Comparison of ENCODE assay signal across 10 mouse cellular contexts in genomic region chr19:41816915-41817314, GRCm38 (mm10). TPM values are rescaled to one million over a fixed set of nuclear protein-coding genes. Genes with fewer than 3 reads are reported as not detected.
DNase-seq lines count a peak whose midpoint lies in the region; ATAC-seq and TF ChIP-seq lines count a peak whose summit lies in the region.
"Had no signal": no experiment of that assay in that cellular context is flagged by ENCODE, and none has a peak within 500 bp of the region (broad histone marks: within the 10 kb centered on the region; RNA-seq: fewer than 3 reads in every experiment).

No protein-coding gene starts in this region.

- WGBS in heart, embryonic 13.5 days, result 48% methylated on average over 5 of the region's 5 CpGs
- WGBS in midbrain, postnatal 0 days, result 60% methylated on average over 5 of the region's 5 CpGs
- WGBS in midbrain, embryonic 10.5 days, result 59% methylated on average over 5 of the region's 5 CpGs
- 44% methylated on average over 5 of the region's 5 CpGs for WGBS in limb, embryonic 13.5 days

- no peaks in the 10 kb centered on the region for H3K27me3 ChIP-seq in heart, embryonic 13.5 days (replicated peaks)
- no peaks in the 10 kb centered on the region for H3K27me3 ChIP-seq in midbrain, postnatal 0 days (ENCODE audit: insufficient read depth, low read length)
- no peaks in the 10 kb centered on the region for H3K27me3 ChIP-seq in midbrain, embryonic 10.5 days (ENCODE audit: low read depth, poor library complexity, severe bottlenecking)
- H3K27me3 ChIP-seq in limb, embryonic 13.5 days, result 0 out of 2 replicates have a peak, but pooled peaks cover 5% of the 10 kb centered on the region

- H3K27ac ChIP-seq in heart, embryonic 13.5 days (replicated peaks), result 0 out of 2 replicates have a peak overlapping the region, but pooled peaks have one; percentile 24
- 0 out of 2 replicates have a peak overlapping the region, but pooled peaks have one; percentile 6 for H3K27ac ChIP-seq in midbrain, postnatal 0 days (ENCODE audit: low read depth, low read length)
- H3K27ac ChIP-seq in midbrain, embryonic 10.5 days (replicated peaks), result no peak overlapping the region
- peak overlapping the region; percentile 33; the same call in 1 of the 2 replicates for H3K27ac ChIP-seq in limb, embryonic 13.5 days

- no peak for TF ChIP-seq CTCF in midbrain, postnatal 0 days (IDR thresholded peaks at IDR 0.05)

- no peaks in the 10 kb centered on the region for H3K36me3 ChIP-seq in heart, embryonic 13.5 days
- no peaks in the 10 kb centered on the region for H3K36me3 ChIP-seq in midbrain, postnatal 0 days (ENCODE audit: insufficient read depth, low read length)
- no peaks in the 10 kb centered on the region for H3K36me3 ChIP-seq in midbrain, embryonic 10.5 days
- H3K36me3 ChIP-seq in limb, embryonic 13.5 days, result no peaks in the 10 kb centered on the region

- H3K4me2 ChIP-seq in heart, embryonic 13.5 days, result peak overlapping the region; percentile 4; the same call in 1 of the 2 replicates
- H3K4me2 ChIP-seq in midbrain, postnatal 0 days (ENCODE audit: low read depth, low read length, poor library complexity, severe bottlenecking), result no peak overlapping the region
- H3K4me2 ChIP-seq in limb, embryonic 13.5 days (replicated peaks), result peak overlapping the region; percentile 11; the same call in 1 of the 2 replicates

- H3K9ac ChIP-seq in heart, embryonic 13.5 days, result no peak overlapping the region
- H3K9ac ChIP-seq in midbrain, postnatal 0 days (replicated peaks; ENCODE audit: low read length, poor library complexity, severe bottlenecking), result no peak overlapping the region
- no peak overlapping the region for H3K9ac ChIP-seq in limb, embryonic 13.5 days

- no peak for DNase-seq in heart, postnatal 25 days (ENCODE audit: low spot score)
- DNase-seq in midbrain, postnatal 0 days (ENCODE audit: low spot score), result no peak
- DNase-seq in midbrain, embryonic 10.5 days (ENCODE audit: low spot score), result no peak
- no peak for DNase-seq in thymus, postnatal 25 days
- DNase-seq in urinary bladder, postnatal 25 days (ENCODE audit: low spot score), result no peak
- DNase-seq in heart, postnatal 4 days, result no peak
- DNase-seq: adrenal gland, adult 8-10 months; kidney, postnatal 10 days had no signal

- no peak for ATAC-seq in heart, embryonic 13.5 days (ENCODE audit: extremely low read depth, insufficient number of reproducible peaks, low FRiP score, low TSS enrichment)
- no peak for ATAC-seq in midbrain, postnatal 0 days (ENCODE audit: low FRiP score)
- ATAC-seq in limb, embryonic 13.5 days (ENCODE audit: low FRiP score, low read depth), result peak; percentile 82

- intact Hi-C loops in heart, postnatal 25 days (cut with DNase I), result no loop called here

- no peaks in the 10 kb centered on the region for H3K9me3 ChIP-seq in heart, embryonic 13.5 days
- no peaks in the 10 kb centered on the region for H3K9me3 ChIP-seq in midbrain, postnatal 0 days (ENCODE audit: low read length)
- no peaks in the 10 kb centered on the region for H3K9me3 ChIP-seq in midbrain, embryonic 10.5 days (replicated peaks)
- 0 out of 2 replicates have a peak, but pooled peaks cover 2% of the 10 kb centered on the region for H3K9me3 ChIP-seq in limb, embryonic 13.5 days

- peaks cover 11% of the 10 kb centered on the region for H3K4me1 ChIP-seq in heart, embryonic 13.5 days
- H3K4me1 ChIP-seq in midbrain, postnatal 0 days (ENCODE audit: insufficient read depth, low read length), result no peaks in the 10 kb centered on the region
- H3K4me1 ChIP-seq in midbrain, embryonic 10.5 days, result peaks cover 20% of the 10 kb centered on the region
- H3K4me1 ChIP-seq in limb, embryonic 13.5 days, result peaks cover 14% of the 10 kb centered on the region; the same call in 1 of the 2 replicates

- no peak overlapping the region for H3K4me3 ChIP-seq in heart, embryonic 13.5 days
- H3K4me3 ChIP-seq in midbrain, postnatal 0 days (ENCODE audit: low read depth, low read length), result no peak overlapping the region
- H3K4me3 ChIP-seq in midbrain, embryonic 10.5 days, result no peak overlapping the region
- no peak overlapping the region for H3K4me3 ChIP-seq in limb, embryonic 13.5 days

RNA-seq across cellular contexts. Expression of gene Frat1, which starts 12.9 kb away (rescaled TPM):
- 2.1 and 2.2 TPM in 2 replicates for polyA plus RNA-seq in heart, embryonic 13.5 days (2015; fragmentation: Nextera tagmentation; extraction: Ambion mirVana)
- total RNA-seq in heart, postnatal 25 days (2021), result 1 to 10 TPM; 3.7 to 4.9 TPM
- total RNA-seq in midbrain, postnatal 0 days (2014; rRNA removed), result 33.0 and 35.4 TPM in 2 replicates
- 34.2 and 34.3 TPM in 2 replicates for polyA plus RNA-seq in midbrain, postnatal 0 days (2015; fragmentation: Nextera tagmentation; extraction: Ambion mirVana)
- polyA plus RNA-seq in midbrain, embryonic 10.5 days (2016; fragmentation: Nextera tagmentation; extraction: Ambion mirVana), result 10.3 and 11.9 TPM in 2 replicates
- 6.0 and 6.1 TPM in 2 replicates for polyA plus RNA-seq in limb, embryonic 13.5 days (2015; fragmentation: Nextera tagmentation; extraction: Ambion mirVana)
- total RNA-seq in heart, postnatal 4 days (2021), result 1 to 10 TPM; 2.1 to 2.3 TPM

RNA-seq across cellular contexts. Expression of gene Arhgap19, which starts 15.1 kb away (rescaled TPM):
- polyA plus RNA-seq in heart, embryonic 13.5 days (2015; fragmentation: Nextera tagmentation; extraction: Ambion mirVana), result 11.9 and 13.4 TPM in 2 replicates
- 1 to 10 TPM; 1.6 to 1.8 TPM for total RNA-seq in heart, postnatal 25 days (2021)
- total RNA-seq in midbrain, postnatal 0 days (2014; rRNA removed), result 4.5 and 5.7 TPM in 2 replicates
- polyA plus RNA-seq in midbrain, postnatal 0 days (2015; fragmentation: Nextera tagmentation; extraction: Ambion mirVana), result 2.5 and 2.9 TPM in 2 replicates
- polyA plus RNA-seq in midbrain, embryonic 10.5 days (2016; fragmentation: Nextera tagmentation; extraction: Ambion mirVana), result 38.1 and 39.5 TPM in 2 replicates
- polyA plus RNA-seq in limb, embryonic 13.5 days (2015; fragmentation: Nextera tagmentation; extraction: Ambion mirVana), result 21.6 and 23.1 TPM in 2 replicates
- total RNA-seq in heart, postnatal 4 days (2021), result 10 to 100 TPM in 1 of 2 experiments, 1 to 10 TPM in 1; 9.5 to 10.2 TPM

RNA-seq across cellular contexts. Expression of gene Frat2, which starts 31.0 kb away (rescaled TPM):
- polyA plus RNA-seq in heart, embryonic 13.5 days (2015; fragmentation: Nextera tagmentation; extraction: Ambion mirVana), result 1.6 and 2.1 TPM in 2 replicates
- 1 to 10 TPM; 5.6 to 5.8 TPM for total RNA-seq in heart, postnatal 25 days (2021)
- total RNA-seq in midbrain, postnatal 0 days (2014; rRNA removed), result 6.9 and 10.4 TPM in 2 replicates
- polyA plus RNA-seq in midbrain, postnatal 0 days (2015; fragmentation: Nextera tagmentation; extraction: Ambion mirVana), result 6.7 and 8.0 TPM in 2 replicates
- polyA plus RNA-seq in midbrain, embryonic 10.5 days (2016; fragmentation: Nextera tagmentation; extraction: Ambion mirVana), result 5.4 and 6.5 TPM in 2 replicates
- polyA plus RNA-seq in limb, embryonic 13.5 days (2015; fragmentation: Nextera tagmentation; extraction: Ambion mirVana), result 2.8 and 3.1 TPM in 2 replicates
- total RNA-seq in heart, postnatal 4 days (2021), result 1 to 10 TPM; 3.6 to 3.9 TPM
